7 mouse cellular contexts compared by ENCODE assay signal in genomic region chrX:8252334-8253285, GRCm38 (mm10). TPM values are rescaled to one million over a fixed set of nuclear protein-coding genes. Genes with fewer than 3 reads are reported as not detected.
DNase-seq lines count a peak whose midpoint lies in the region; ATAC-seq lines count a peak whose summit lies in the region.

TSS of gene Ftsj1 (minus strand) at chrX:8252406.

- intact Hi-C loops in left cerebral cortex, postnatal 36 days (cut with DNase I), result loop anchor here (5.0 kb wide), 1 partner anchor 105 kb away; the partner anchor contains the start of gene Rbm3

- WGBS in intestine, embryonic 16.5 days, result 13% methylated on average over 45 of the region's 45 CpGs
- 15% methylated on average over 45 of the region's 45 CpGs for WGBS in midbrain, embryonic 11.5 days

- DNase-seq in adrenal gland, adult 2 months, result peak; percentile 87
- DNase-seq in embryo, embryonic 11.5 days (ENCODE audit: low read depth, low spot score), result peak; percentile 79
- DNase-seq in gastrocnemius, postnatal 4 days (ENCODE audit: low spot score in 2 of 2), result peak; percentile 29 to 72
- DNase-seq in left cerebral cortex, postnatal 36 days (ENCODE audit: low spot score in 2 of 2), result peak; percentile 81 to 83
- peak; percentile 96 for DNase-seq in midbrain, embryonic 11.5 days (ENCODE audit: low spot score, missing footprints)
- peak; percentile 76 for DNase-seq in skeletal muscle tissue, adult 2 months (ENCODE audit: low read depth, low spot score)

- H3K36me3 ChIP-seq in intestine, embryonic 16.5 days (ENCODE audit: control insufficient read depth, insufficient read depth, low read length), result no peaks in the 10 kb centered on the region
- H3K36me3 ChIP-seq in midbrain, embryonic 11.5 days (ENCODE audit: control insufficient read depth, insufficient read depth, low read length), result no peaks in the 10 kb centered on the region

- H3K4me2 ChIP-seq in intestine, embryonic 16.5 days (ENCODE audit: low read depth, low read length), result peak within 1 kb of the TSS; percentile 52
- H3K4me2 ChIP-seq in midbrain, embryonic 11.5 days, result peak within 1 kb of the TSS; percentile 54

- H3K27me3 ChIP-seq in intestine, embryonic 16.5 days (replicated peaks; ENCODE audit: control insufficient read depth, insufficient read depth, low read length), result no peaks in the 10 kb centered on the region
- H3K27me3 ChIP-seq in midbrain, embryonic 11.5 days (ENCODE audit: control insufficient read depth, insufficient read depth, low read length), result no peaks in the 10 kb centered on the region

- H3K27ac ChIP-seq in intestine, embryonic 16.5 days (ENCODE audit: low read length), result peak within 1 kb of the TSS; percentile 66
- H3K27ac ChIP-seq in midbrain, embryonic 11.5 days (ENCODE audit: low read depth, low read length), result peak within 1 kb of the TSS; percentile 44; the same call in 1 of the 2 replicates

- H3K9ac ChIP-seq in intestine, embryonic 16.5 days (ENCODE audit: low read depth, low read length), result peak within 1 kb of the TSS; percentile 71
- peak within 1 kb of the TSS; percentile 68 for H3K9ac ChIP-seq in midbrain, embryonic 11.5 days (ENCODE audit: low read length)

- 0 out of 2 replicates have a peak, but pooled peaks cover 3% of the 10 kb centered on the region for H3K4me1 ChIP-seq in intestine, embryonic 16.5 days (ENCODE audit: control insufficient read depth, insufficient read depth, low read length)
- peaks cover 2% of the 10 kb centered on the region; the same call in 1 of the 2 replicates for H3K4me1 ChIP-seq in midbrain, embryonic 11.5 days (ENCODE audit: control insufficient read depth, insufficient read depth, low read length)

- no peaks in the 10 kb centered on the region for H3K9me3 ChIP-seq in intestine, embryonic 16.5 days (ENCODE audit: control insufficient read depth, low read length)
- H3K9me3 ChIP-seq in midbrain, embryonic 11.5 days (ENCODE audit: control insufficient read depth, low read length), result no peaks in the 10 kb centered on the region

- ATAC-seq in intestine, embryonic 16.5 days, result peak; percentile 96
- ATAC-seq in midbrain, embryonic 11.5 days (ENCODE audit: low FRiP score), result peak; percentile 93

- H3K4me3 ChIP-seq in intestine, embryonic 16.5 days (ENCODE audit: low read length), result peak within 1 kb of the TSS; percentile 64
- H3K4me3 ChIP-seq in midbrain, embryonic 11.5 days (ENCODE audit: low read depth, low read length), result peak within 1 kb of the TSS; percentile 52

RNA-seq across cellular contexts. Expression of gene Ftsj1, which starts in this region (rescaled TPM):
- 10 to 100 TPM; 21.7 to 23.5 TPM for total RNA-seq in adrenal gland, adult 2 months (2021)
- polyA plus RNA-seq in adrenal gland, adult 2 months (2012; rRNA removed), result 26.1 and 37.8 TPM in 2 replicates
- total RNA-seq in gastrocnemius, postnatal 4 days (2021), result 10 to 100 TPM; 13.4 to 14.8 TPM
- polyA plus RNA-seq in intestine, embryonic 16.5 days (2015; fragmentation: Nextera tagmentation; extraction: Ambion mirVana), result 30.8 and 33.7 TPM in 2 replicates
- 10 to 100 TPM; 22.8 to 27.2 TPM for total RNA-seq in left cerebral cortex, postnatal 36 days (2021)
- 40.2 and 44.3 TPM in 2 replicates for polyA plus RNA-seq in midbrain, embryonic 11.5 days (2014; fragmentation: Nextera tagmentation; extraction: Ambion mirVana)

Comparison
In these comparisons a context has a peak if more than half of its experiments do, and no peak if none do; other contexts are left out.
1. Peak in every context shown above with its lines: DNase-seq, ATAC-seq, H3K4me3 ChIP-seq and H3K27ac ChIP-seq.